Mouse (Mus musculus) heart, embryonic 11.5 days (tissue): ENCODE measurements around the gene Gng12. TPM values are rescaled to one million over a fixed set of nuclear protein-coding genes. Genes with fewer than 3 reads are reported as not detected.

Experiments used
- ATAC-seq: fragments of 200-750 bp; cut with Nextera tagmentation; replicated peaks from 2 replicates; pipeline ENCODE4 v1.8.0; 2017; ENCODE audit warnings: moderate library complexity; ENCODE audit not compliant: insufficient number of reproducible peaks, low FRiP score, low TSS enrichment
- H3K27ac ChIP-seq: fragments of 300-500 bp; sonication (generic); 2 replicates; pipeline ENCODE4 v1.5.1; 2014; ENCODE audit warnings: mild to moderate bottlenecking, low read depth, low read length
- H3K27me3 ChIP-seq: fragments of 300-500 bp; sonication (generic); 2 replicates; pipeline ENCODE4 v1.6.1; 2014; ENCODE audit warnings: mild to moderate bottlenecking, low read length, mixed read lengths; ENCODE audit not compliant: control insufficient read depth, insufficient read depth
- H3K36me3 ChIP-seq: fragments of 300-500 bp; sonication (generic); 2 replicates; pipeline ENCODE4 v1.6.1; 2014; ENCODE audit warnings: mild to moderate bottlenecking, low read length, moderate library complexity, mixed read lengths; ENCODE audit not compliant: control insufficient read depth, insufficient read depth
- H3K4me1 ChIP-seq: fragments of 300-500 bp; sonication (generic); 2 replicates; pipeline ENCODE4 v1.6.1; 2014; ENCODE audit warnings: low read length; ENCODE audit not compliant: control insufficient read depth, insufficient read depth
- H3K4me2 ChIP-seq: fragments of 300-500 bp; sonication (generic); 2 replicates; pipeline ENCODE4 v1.6.1; 2014; ENCODE audit warnings: mild to moderate bottlenecking, moderate library complexity
- H3K4me3 ChIP-seq: fragments of 300-500 bp; sonication (generic); 2 replicates; pipeline ENCODE4 v1.5.1; 2014; ENCODE audit warnings: low read depth, low read length
- H3K9ac ChIP-seq: fragments of 300-500 bp; sonication (generic); 2 replicates; pipeline ENCODE4 v1.6.1; 2014; ENCODE audit warnings: mild to moderate bottlenecking, low read depth, low read length, moderate library complexity
- H3K9me3 ChIP-seq: fragments of 300-500 bp; sonication (generic); replicated peaks from 2 replicates; pipeline ENCODE4 v1.6.1; 2016; ENCODE audit warnings: low read length; ENCODE audit not compliant: control insufficient read depth
- WGBS: fragments of 180-500 bp; shearing (Covaris S2); extraction: QIAGEN DNeasy Blood & Tissue Kit; methylation state at CpG from one replicate; pipeline ENCODE4 v1.1.7; 2014; ENCODE audit not compliant: insufficient replicate concordance; 5-methylcytosine and 5-hydroxymethylcytosine counted together
- polyA plus RNA-seq: library from polyadenylated mRNA; unstranded; fragments of >200 nt; fragmentation: Nextera tagmentation; extraction: Ambion mirVana; gene quantifications from 2 replicates; pipeline ENCODE4 v1.2.1, GENCODE M21; 2014

The Gng12 gene
- polyA plus RNA-seq, 1 experiment from 2014 or later = 64.0 TPM

- Histone ChIP-seq H3K4me1 (peaks cover 6% of the 10 kb centered on the region; the same call in 1 of the 2 replicates), H3K4me3 (no peak overlapping the region), H3K9me3 (no peaks in the 10 kb centered on the region), H3K27me3 (no peaks in the 10 kb centered on the region), H3K36me3 (no peaks in the 10 kb centered on the region), H3K9ac (no peak overlapping the region), H3K27ac (no peak overlapping the region), H3K4me2 (no peak overlapping the region)
- 66% methylated on average over 8 of the region's 8 CpGs for WGBS
- no peak for ATAC-seq
Observed at GRCm38 (mm10) chr6:66992786-66993185, 96.6 kb downstream of the Gng12 start.

- 92% methylated on average over 8 of the region's 8 CpGs for WGBS
- H3K27me3 ChIP-seq = no peaks in the 10 kb centered on the region
- H3K4me1 ChIP-seq = peaks cover 6% of the 10 kb centered on the region; the same call in 1 of the 2 replicates
- H3K4me2 ChIP-seq = no peak overlapping the region
- no peak for ATAC-seq
- no peaks in the 10 kb centered on the region for H3K36me3 ChIP-seq
- H3K4me3 ChIP-seq = no peak overlapping the region
- H3K9me3 ChIP-seq = no peaks in the 10 kb centered on the region
- no peak overlapping the region for H3K9ac ChIP-seq
- H3K27ac ChIP-seq = no peak overlapping the region
Observed at GRCm38 (mm10) chr6:66994981-66995380, 98.8 kb downstream of the Gng12 start.

- WGBS = 86% methylated on average over 1 of the region's 1 CpGs
- Histone ChIP-seq H3K9me3 (no peaks in the 10 kb centered on the region), H3K36me3 (no peaks in the 10 kb centered on the region), H3K4me3 (no peak overlapping the region), H3K9ac (no peak overlapping the region), H3K4me2 (no peak overlapping the region), H3K4me1 (peaks cover 6% of the 10 kb centered on the region; the same call in 1 of the 2 replicates), H3K27me3 (no peaks in the 10 kb centered on the region), H3K27ac (no peak overlapping the region)
- no peak for ATAC-seq
Observed at GRCm38 (mm10) chr6:66995825-66996224, 99.6 kb downstream of the Gng12 start.

GRCm38 (mm10) chr6:66996257-66996656 is 100.1 kb downstream of the Gng12 start:
- Histone ChIP-seq H3K9ac (no peak overlapping the region), H3K36me3 (no peaks in the 10 kb centered on the region), H3K27ac (no peak overlapping the region), H3K9me3 (no peaks in the 10 kb centered on the region), H3K27me3 (no peaks in the 10 kb centered on the region), H3K4me1 (peaks cover 6% of the 10 kb centered on the region; the same call in 1 of the 2 replicates), H3K4me2 (no peak overlapping the region), H3K4me3 (no peak overlapping the region)
- ATAC-seq = no peak
- 74% methylated on average over 1 of the region's 1 CpGs for WGBS

GRCm38 (mm10) chr6:66998645-66999044 is 102.4 kb downstream of the Gng12 start:
- ATAC-seq = no peak

GRCm38 (mm10) chr6:66999800-67000199 is 103.6 kb downstream of the Gng12 start:
- H3K36me3 ChIP-seq = no peaks in the 10 kb centered on the region
- no peak overlapping the region for H3K9ac ChIP-seq
- no peaks in the 10 kb centered on the region for H3K4me1 ChIP-seq
- H3K27ac ChIP-seq = no peak overlapping the region
- no peaks in the 10 kb centered on the region for H3K9me3 ChIP-seq
- no peak overlapping the region for H3K4me3 ChIP-seq
- no peak for ATAC-seq
- H3K27me3 ChIP-seq = no peaks in the 10 kb centered on the region
- no peak overlapping the region for H3K4me2 ChIP-seq

More at GRCm38 (mm10) chr6:66998645-66999044, 102.4 kb downstream of the Gng12 start:
- WGBS = 82% methylated on average over 2 of the region's 2 CpGs
- H3K36me3 ChIP-seq = no peaks in the 10 kb centered on the region
- H3K4me1 ChIP-seq = no peaks in the 10 kb centered on the region
- H3K4me3 ChIP-seq = no peak overlapping the region
- no peak overlapping the region for H3K9ac ChIP-seq
- H3K27me3 ChIP-seq = no peaks in the 10 kb centered on the region
- H3K9me3 ChIP-seq = no peaks in the 10 kb centered on the region
- H3K27ac ChIP-seq = no peak overlapping the region
- no peak overlapping the region for H3K4me2 ChIP-seq

DNA sequence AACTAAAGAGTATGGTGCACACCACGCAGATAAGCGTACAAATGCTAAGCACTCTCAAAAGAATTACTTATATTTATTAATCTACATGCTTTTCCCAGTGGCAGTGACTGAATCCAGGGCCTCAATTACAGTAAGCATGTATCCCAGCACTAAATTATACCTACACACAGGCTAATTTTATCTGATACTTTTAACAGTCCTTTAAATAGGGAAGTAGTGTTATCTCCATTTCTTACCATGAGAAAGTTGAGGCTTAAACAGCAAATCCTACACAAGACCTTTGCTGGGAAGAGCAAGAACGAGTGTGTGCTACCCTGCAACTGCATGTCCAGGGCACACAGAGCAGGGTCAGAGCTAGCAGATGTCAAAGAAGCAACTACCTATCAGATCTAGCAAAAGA is 113.7 kb downstream of the Gng12 start:
- no peaks in the 10 kb centered on the region for H3K36me3 ChIP-seq
- no peak overlapping the region for H3K9ac ChIP-seq
- no peak for ATAC-seq
- 86% methylated on average over 3 of the region's 3 CpGs for WGBS
- H3K27ac ChIP-seq = no peak overlapping the region
- no peak overlapping the region for H3K4me2 ChIP-seq
- H3K4me3 ChIP-seq = no peak overlapping the region
- no peaks in the 10 kb centered on the region for H3K9me3 ChIP-seq
- 0 out of 2 replicates have a peak, but pooled peaks cover 3% of the 10 kb centered on the region for H3K4me1 ChIP-seq
- H3K27me3 ChIP-seq = no peaks in the 10 kb centered on the region

GRCm38 (mm10) chr6:67010370-67011216 is 114.4 kb downstream of the Gng12 start:
- Histone ChIP-seq H3K4me3 (no peak overlapping the region), H3K36me3 (no peaks in the 10 kb centered on the region), H3K27me3 (no peaks in the 10 kb centered on the region), H3K4me1 (peaks cover 5% of the 10 kb centered on the region; the same call in 1 of the 2 replicates), H3K27ac (no peak overlapping the region), H3K9ac (no peak overlapping the region), H3K9me3 (no peaks in the 10 kb centered on the region), H3K4me2 (no peak overlapping the region)
- WGBS = 74% methylated on average over 7 of the region's 7 CpGs
- ATAC-seq = no peak

GRCm38 (mm10) chr6:67011217-67011518 is 115.0 kb downstream of the Gng12 start:
- no peaks in the 10 kb centered on the region for H3K27me3 ChIP-seq
- no peaks in the 10 kb centered on the region for H3K36me3 ChIP-seq
- no peak overlapping the region for H3K27ac ChIP-seq
- H3K4me3 ChIP-seq = no peak overlapping the region
- H3K4me1 ChIP-seq = peaks cover 10% of the 10 kb centered on the region; the same call in 1 of the 2 replicates
- no peaks in the 10 kb centered on the region for H3K9me3 ChIP-seq
- no peak overlapping the region for H3K4me2 ChIP-seq
- no peak for ATAC-seq
- no peak overlapping the region for H3K9ac ChIP-seq
